Mouse (Mus musculus): Measurements from ENCODE around the gene C2cd3. TPM values are rescaled to one million over a fixed set of nuclear protein-coding genes. Genes with fewer than 3 reads are reported as not detected.

C2cd3 gene
- total and polyA plus RNA-seq, 2 experiments from 2014 or later: 5.5 to 29.8 TPM

- peak overlapping the region; percentile 50 for H3K4me2 ChIP-seq (ENCODE audit: low read depth, low read length)
- peaks cover 6% of the 10 kb centered on the region; the same call in 1 of the 2 replicates for H3K36me3 ChIP-seq (replicated peaks; ENCODE audit: control insufficient read depth, insufficient read depth, low read length)
- peak overlapping the region; percentile 93 for H3K27ac ChIP-seq (ENCODE audit: low read depth)
- H3K27me3 ChIP-seq (ENCODE audit: control insufficient read depth, insufficient read depth, low read length): no peaks in the 10 kb centered on the region
- TF ChIP-seq EP300 (IDR thresholded peaks at IDR 0.05; ENCODE audit: low read depth) (no peak), CTCF (IDR thresholded peaks at IDR 0.05; ENCODE audit: low read depth) (no peak)
- H3K9ac ChIP-seq (replicated peaks; ENCODE audit: low read depth, low read length): peak overlapping the region; percentile 47
- H3K4me3 ChIP-seq (ENCODE audit: low read depth, low read length): no peak overlapping the region
- WGBS: 30% methylated on average over 4 of the region's 4 CpGs
- DNase-seq (ENCODE audit: low spot score) (no peak), ATAC-seq (ENCODE audit: insufficient read depth, low read depth) (peak; percentile 42)
- H3K9me3 ChIP-seq (replicated peaks; ENCODE audit: control insufficient read depth, low read length): no peaks in the 10 kb centered on the region
- peaks cover 41% of the 10 kb centered on the region for H3K4me1 ChIP-seq (ENCODE audit: control insufficient read depth, insufficient read depth)
These were observed 93.2 kb downstream of the C2cd3 start for GRCm38 (mm10) chr7:100465248-100465647.

GRCm38 (mm10) chr7:100465656-100466309, 93.8 kb downstream of the C2cd3 start:
- Histone ChIP-seq H3K9me3 (replicated peaks; ENCODE audit: control insufficient read depth, low read length) (no peaks in the 10 kb centered on the region), H3K4me1 (ENCODE audit: control insufficient read depth, insufficient read depth) (peaks cover 41% of the 10 kb centered on the region), H3K27me3 (ENCODE audit: control insufficient read depth, insufficient read depth, low read length) (no peaks in the 10 kb centered on the region), H3K4me2 (ENCODE audit: low read depth, low read length) (peak overlapping the region; percentile 50), H3K27ac (ENCODE audit: low read depth) (peak overlapping the region; percentile 93), H3K4me3 (ENCODE audit: low read depth, low read length) (no peak overlapping the region), H3K9ac (replicated peaks; ENCODE audit: low read depth, low read length) (peak overlapping the region; percentile 47), H3K36me3 (replicated peaks; ENCODE audit: control insufficient read depth, insufficient read depth, low read length) (peaks cover 5% of the 10 kb centered on the region; the same call in 1 of the 2 replicates)
- 13% methylated on average over 5 of the region's 5 CpGs for WGBS
- peak; percentile 95 for TF ChIP-seq EP300 (IDR thresholded peaks at IDR 0.05; ENCODE audit: low read depth)
- TF ChIP-seq CTCF (IDR thresholded peaks at IDR 0.05; ENCODE audit: low read depth): no peak
- peak; percentile 88 for DNase-seq (ENCODE audit: low spot score)
- ATAC-seq (ENCODE audit: insufficient read depth, low read depth): peak; percentile 94

GRCm38 (mm10) chr7:100466781-100467510, 94.9 kb downstream of the C2cd3 start:
- Histone ChIP-seq H3K9ac (replicated peaks; ENCODE audit: low read depth, low read length) (no peak overlapping the region), H3K27me3 (ENCODE audit: control insufficient read depth, insufficient read depth, low read length) (no peaks in the 10 kb centered on the region), H3K9me3 (replicated peaks; ENCODE audit: control insufficient read depth, low read length) (no peaks in the 10 kb centered on the region), H3K4me1 (ENCODE audit: control insufficient read depth, insufficient read depth) (peaks cover 32% of the 10 kb centered on the region), H3K4me3 (ENCODE audit: low read depth, low read length) (no peak overlapping the region), H3K27ac (ENCODE audit: low read depth) (peak overlapping the region; percentile 93; the same call in 1 of the 2 replicates), H3K4me2 (ENCODE audit: low read depth, low read length) (no peak overlapping the region), H3K36me3 (replicated peaks; ENCODE audit: control insufficient read depth, insufficient read depth, low read length) (peaks cover 5% of the 10 kb centered on the region; the same call in 1 of the 2 replicates)
- WGBS: 82% methylated on average over 11 of the region's 11 CpGs
- no peak for TF ChIP-seq EP300 (IDR thresholded peaks at IDR 0.05; ENCODE audit: low read depth)
- no peak for TF ChIP-seq CTCF (IDR thresholded peaks at IDR 0.05; ENCODE audit: low read depth)
- ATAC-seq (ENCODE audit: insufficient read depth, low read depth): no peak
- no peak for DNase-seq (ENCODE audit: low spot score)

- peaks cover 39% of the 10 kb centered on the region for H3K4me1 ChIP-seq (ENCODE audit: control insufficient read depth, insufficient read depth)
- no peak for DNase-seq (ENCODE audit: low spot score)
- H3K9me3 ChIP-seq (replicated peaks; ENCODE audit: control insufficient read depth, low read length): no peaks in the 10 kb centered on the region
- H3K36me3 ChIP-seq (replicated peaks; ENCODE audit: control insufficient read depth, insufficient read depth, low read length): no peaks in the 10 kb centered on the region
- H3K4me2 ChIP-seq (ENCODE audit: low read depth, low read length): no peak overlapping the region
- TF ChIP-seq EP300 (IDR thresholded peaks at IDR 0.05; ENCODE audit: low read depth) (no peak), CTCF (IDR thresholded peaks at IDR 0.05; ENCODE audit: low read depth) (no peak)
- ATAC-seq (ENCODE audit: insufficient read depth, low read depth): no peak
- no peak overlapping the region for H3K27ac ChIP-seq (ENCODE audit: low read depth)
- H3K9ac ChIP-seq (replicated peaks; ENCODE audit: low read depth, low read length): 0 out of 2 replicates have a peak overlapping the region, but pooled peaks have one; percentile 3
- no peaks in the 10 kb centered on the region for H3K27me3 ChIP-seq (ENCODE audit: control insufficient read depth, insufficient read depth, low read length)
- H3K4me3 ChIP-seq (ENCODE audit: low read depth, low read length): no peak overlapping the region
- WGBS: 85% methylated on average over 6 of the region's 6 CpGs
These were observed 96.7 kb downstream of the C2cd3 start for GRCm38 (mm10) chr7:100468761-100469160.

DNA sequence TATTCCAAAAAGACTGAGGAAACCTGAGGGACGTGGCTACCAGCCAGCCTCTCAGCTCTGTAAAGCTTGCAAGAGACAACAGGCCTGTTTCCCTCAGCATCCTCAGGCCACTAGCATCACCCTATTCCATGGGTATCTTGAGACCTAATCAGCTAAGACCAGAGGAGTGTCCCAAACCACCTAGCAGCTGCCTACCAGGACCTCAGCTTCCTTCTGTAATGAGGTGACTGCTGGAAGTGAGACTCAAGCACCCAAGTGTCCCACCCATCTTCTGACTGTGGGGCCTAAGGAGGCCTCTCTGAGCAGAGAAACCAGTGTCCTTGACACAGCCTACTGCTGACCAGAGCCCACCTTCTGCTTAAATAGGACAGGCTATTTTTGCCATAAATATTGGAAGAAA, 97.5 kb downstream of the C2cd3 start:
- Histone ChIP-seq H3K27ac (ENCODE audit: low read depth) (no peak overlapping the region), H3K4me1 (ENCODE audit: control insufficient read depth, insufficient read depth) (peaks cover 35% of the 10 kb centered on the region), H3K36me3 (replicated peaks; ENCODE audit: control insufficient read depth, insufficient read depth, low read length) (no peaks in the 10 kb centered on the region), H3K9me3 (replicated peaks; ENCODE audit: control insufficient read depth, low read length) (no peaks in the 10 kb centered on the region), H3K4me3 (ENCODE audit: low read depth, low read length) (no peak overlapping the region), H3K27me3 (ENCODE audit: control insufficient read depth, insufficient read depth, low read length) (no peaks in the 10 kb centered on the region), H3K4me2 (ENCODE audit: low read depth, low read length) (no peak overlapping the region), H3K9ac (replicated peaks; ENCODE audit: low read depth, low read length) (no peak overlapping the region)
- DNase-seq (ENCODE audit: low spot score) (no peak), ATAC-seq (ENCODE audit: insufficient read depth, low read depth) (no peak)
- TF ChIP-seq EP300 (IDR thresholded peaks at IDR 0.05; ENCODE audit: low read depth): no peak
- no peak for TF ChIP-seq CTCF (IDR thresholded peaks at IDR 0.05; ENCODE audit: low read depth)
- WGBS: 88% methylated on average over 1 of the region's 1 CpGs

Measured in heart, postnatal 0 days (tissue).